Mouse (Mus musculus) neural tube, embryonic 13.5 days (tissue): ENCODE data around the gene Manbal. TPM values are rescaled to one million over a fixed set of nuclear protein-coding genes. Genes with fewer than 3 reads are reported as not detected.

Experiments
- ATAC-seq: fragments of 200-750 bp; cut with Nextera tagmentation; 2 replicates; pipeline ENCODE4 v1.8.0; 2017; ENCODE audit warnings: low read depth, mild to moderate bottlenecking, moderate TSS enrichment, moderate library complexity
- H3K27ac ChIP-seq: fragments of 300-500 bp; sonication (generic); replicated peaks from 2 replicates; pipeline ENCODE4 v1.5.1; 2015; ENCODE audit warnings: moderate library complexity, mild to moderate bottlenecking, inconsistent platforms
- H3K27me3 ChIP-seq: fragments of 300-500 bp; sonication (generic); 2 replicates; pipeline ENCODE4 v1.6.1; 2015; ENCODE audit warnings: mild to moderate bottlenecking, inconsistent platforms
- H3K36me3 ChIP-seq: fragments of 300-500 bp; sonication (generic); 2 replicates; pipeline ENCODE4 v1.6.1; 2015; ENCODE audit warnings: mild to moderate bottlenecking, inconsistent platforms
- H3K4me1 ChIP-seq: fragments of 300-500 bp; sonication (generic); replicated peaks from 2 replicates; pipeline ENCODE4 v1.6.1; 2015; ENCODE audit warnings: inconsistent platforms
- H3K4me2 ChIP-seq: fragments of 300-500 bp; sonication (generic); 2 replicates; pipeline ENCODE4 v1.6.1; 2015; ENCODE audit warnings: inconsistent platforms, mild to moderate bottlenecking, moderate library complexity
- H3K4me3 ChIP-seq: fragments of 300-500 bp; sonication (generic); 2 replicates; pipeline ENCODE4 v1.5.1; 2015; ENCODE audit warnings: mild to moderate bottlenecking, inconsistent platforms
- H3K9ac ChIP-seq: fragments of 300-500 bp; sonication (generic); 2 replicates; pipeline ENCODE4 v1.6.1; 2015; ENCODE audit warnings: moderate library complexity, mild to moderate bottlenecking, inconsistent platforms
- H3K9me3 ChIP-seq: fragments of 300-500 bp; sonication (generic); 2 replicates; pipeline ENCODE4 v1.6.1; 2016; ENCODE audit warnings: inconsistent platforms
- WGBS: fragments of 180-500 bp; shearing (Covaris S2); methylation state at CpG from one replicate; pipeline ENCODE4 v1.1.7; 2015; 5-methylcytosine and 5-hydroxymethylcytosine counted together
- polyA plus RNA-seq: library from polyadenylated mRNA; unstranded; fragments of >200 nt; fragmentation: Nextera tagmentation; extraction: Ambion mirVana; gene quantifications from 2 replicates; pipeline ENCODE4 v1.2.1, GENCODE M21; 2015

Manbal gene
- polyA plus RNA-seq, 1 experiment from 2014 or later = 89.9 TPM

- no peak for ATAC-seq
These were observed 28.6 kb downstream of the Manbal start for GRCm38 (mm10) chr2:157395960-157396359.

GRCm38 (mm10) chr2:157397376-157397775 lies 30.0 kb downstream of the Manbal start:
- H3K9ac ChIP-seq = no peak overlapping the region
- WGBS = 88% methylated on average over 4 of the region's 4 CpGs
- no peak for ATAC-seq

More at GRCm38 (mm10) chr2:157395960-157396359, 28.6 kb downstream of the Manbal start:
- peaks cover 17% of the 10 kb centered on the region for H3K4me1 ChIP-seq
- no peak overlapping the region for H3K4me2 ChIP-seq
- H3K9ac ChIP-seq = no peak overlapping the region
- WGBS = 60% methylated on average over 13 of the region's 13 CpGs
- H3K27ac ChIP-seq = peak overlapping the region; percentile 54
- H3K9me3 ChIP-seq = no peaks in the 10 kb centered on the region
- H3K27me3 ChIP-seq = no peaks in the 10 kb centered on the region
- no peak overlapping the region for H3K4me3 ChIP-seq
- peaks cover 53% of the 10 kb centered on the region for H3K36me3 ChIP-seq

DNA sequence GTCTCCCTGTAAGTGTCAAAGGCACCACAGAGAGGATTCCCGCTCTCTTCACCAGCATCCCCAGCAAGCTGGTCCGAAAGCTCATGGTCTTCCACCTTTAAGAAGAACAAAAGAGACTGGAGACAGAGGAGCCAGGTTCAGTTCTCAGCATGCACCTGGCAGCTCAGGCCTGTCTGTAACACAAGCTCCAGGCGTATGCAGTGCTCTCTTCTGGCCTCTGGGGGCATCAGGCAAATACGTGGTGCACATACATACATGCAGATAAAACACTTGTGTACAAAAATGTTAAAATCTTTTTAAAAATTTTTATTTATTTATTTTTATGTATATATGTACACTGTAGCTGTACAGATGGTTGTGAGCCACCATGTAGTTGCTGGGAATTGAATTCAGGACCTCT lies 31.1 kb downstream of the Manbal start:
- Histone ChIP-seq H3K4me3 (no peak overlapping the region), H3K9ac (no peak overlapping the region), H3K4me1 (peaks cover 17% of the 10 kb centered on the region), H3K36me3 (peaks cover 41% of the 10 kb centered on the region), H3K4me2 (no peak overlapping the region), H3K27me3 (no peaks in the 10 kb centered on the region), H3K9me3 (no peaks in the 10 kb centered on the region), H3K27ac (no peak overlapping the region)
- WGBS = 98% methylated on average over 4 of the region's 4 CpGs
- no peak for ATAC-seq

More at GRCm38 (mm10) chr2:157397376-157397775, 30.0 kb downstream of the Manbal start:
- H3K27me3 ChIP-seq = no peaks in the 10 kb centered on the region
- H3K9me3 ChIP-seq = no peaks in the 10 kb centered on the region
- H3K4me2 ChIP-seq = no peak overlapping the region
- no peak overlapping the region for H3K4me3 ChIP-seq
- peaks cover 17% of the 10 kb centered on the region for H3K4me1 ChIP-seq
- no peak overlapping the region for H3K27ac ChIP-seq
- H3K36me3 ChIP-seq = peaks cover 44% of the 10 kb centered on the region

DNA sequence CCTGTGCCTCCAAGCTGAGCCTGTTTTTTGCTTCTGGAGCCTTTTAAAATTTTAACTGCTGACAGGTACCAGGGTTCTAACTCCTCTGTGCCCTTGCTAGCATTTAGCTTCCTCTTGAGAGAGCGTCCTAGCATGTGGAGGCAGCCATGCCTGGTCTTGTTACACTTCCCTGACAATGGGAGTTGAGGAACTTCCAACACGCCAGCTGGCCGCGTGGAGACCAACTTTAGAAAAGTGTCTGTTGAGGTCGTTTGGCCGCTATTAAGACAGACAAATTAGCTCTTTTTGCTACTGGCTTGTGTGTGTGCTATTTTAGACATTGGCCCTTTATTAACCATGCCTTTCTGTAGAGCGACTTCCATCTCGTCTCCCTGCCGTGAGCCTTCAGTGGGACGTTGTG lies 32.4 kb downstream of the Manbal start:
- 83% methylated on average over 10 of the region's 10 CpGs for WGBS
- H3K4me2 ChIP-seq = no peak overlapping the region
- no peak overlapping the region for H3K4me3 ChIP-seq
- H3K27me3 ChIP-seq = no peaks in the 10 kb centered on the region
- ATAC-seq = no peak
- peaks cover 38% of the 10 kb centered on the region for H3K36me3 ChIP-seq
- no peak overlapping the region for H3K9ac ChIP-seq
- no peak overlapping the region for H3K27ac ChIP-seq
- H3K9me3 ChIP-seq = no peaks in the 10 kb centered on the region
- peaks cover 16% of the 10 kb centered on the region for H3K4me1 ChIP-seq

DNA sequence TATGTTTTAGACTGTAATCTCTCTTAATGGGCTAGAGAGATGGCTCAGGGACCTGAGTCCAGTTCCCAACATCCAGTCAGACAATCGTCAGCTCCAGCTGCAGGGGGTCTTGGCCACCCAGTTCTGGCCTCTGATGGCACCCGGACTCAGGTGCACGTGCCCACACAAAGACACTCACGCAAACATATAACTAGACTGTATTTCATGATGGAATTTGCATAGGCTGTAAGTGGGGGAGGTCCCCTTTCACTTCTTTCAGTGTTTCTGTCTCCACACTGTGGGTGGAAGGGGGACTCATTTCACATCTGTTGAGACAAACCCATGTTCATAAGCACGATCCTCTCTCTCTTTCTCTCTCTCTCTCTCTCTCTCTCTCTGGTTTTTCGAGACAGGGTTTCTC lies 33.1 kb downstream of the Manbal start:
- H3K9me3 ChIP-seq = no peaks in the 10 kb centered on the region
- H3K27ac ChIP-seq = no peak overlapping the region
- H3K9ac ChIP-seq = no peak overlapping the region
- H3K4me3 ChIP-seq = no peak overlapping the region
- H3K36me3 ChIP-seq = peaks cover 37% of the 10 kb centered on the region
- no peak for ATAC-seq
- 94% methylated on average over 6 of the region's 6 CpGs for WGBS
- no peak overlapping the region for H3K4me2 ChIP-seq
- H3K4me1 ChIP-seq = peaks cover 9% of the 10 kb centered on the region; the same call in 1 of the 2 replicates
- no peaks in the 10 kb centered on the region for H3K27me3 ChIP-seq

DNA sequence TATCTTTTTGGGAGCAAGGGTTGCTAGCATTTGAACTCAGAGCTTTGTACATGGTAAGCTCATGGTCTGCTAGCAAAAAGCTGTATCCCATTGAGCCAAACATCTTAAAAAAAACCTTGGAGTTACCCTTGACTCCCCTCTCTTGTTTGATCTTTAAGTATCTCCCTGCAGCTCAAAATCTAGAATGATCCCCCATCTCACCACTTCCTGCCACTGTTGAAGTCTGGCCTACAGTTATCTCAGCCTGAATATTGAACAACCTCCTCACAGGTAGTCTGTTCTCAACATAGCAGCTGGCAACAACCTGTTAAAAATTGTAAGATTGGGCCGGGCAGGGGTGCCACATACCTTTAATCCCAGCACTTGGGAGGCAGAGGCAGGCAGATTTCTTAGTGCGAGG lies 33.9 kb downstream of the Manbal start:
- Histone ChIP-seq H3K9ac (no peak overlapping the region), H3K4me1 (0 out of 2 replicates have a peak, but pooled peaks cover 1% of the 10 kb centered on the region), H3K4me3 (no peak overlapping the region), H3K27ac (no peak overlapping the region), H3K27me3 (no peaks in the 10 kb centered on the region), H3K4me2 (no peak overlapping the region), H3K9me3 (no peaks in the 10 kb centered on the region), H3K36me3 (peaks cover 29% of the 10 kb centered on the region)
- ATAC-seq = no peak
- 91% methylated on average over 2 of the region's 2 CpGs for WGBS

GRCm38 (mm10) chr2:157407596-157407995 lies 40.2 kb downstream of the Manbal start:
- WGBS = 84% methylated on average over 7 of the region's 7 CpGs
- Histone ChIP-seq H3K36me3 (no peaks in the 10 kb centered on the region), H3K27me3 (no peaks in the 10 kb centered on the region), H3K9me3 (no peaks in the 10 kb centered on the region), H3K27ac (no peak overlapping the region), H3K4me3 (no peak overlapping the region), H3K9ac (no peak overlapping the region), H3K4me1 (peaks cover 14% of the 10 kb centered on the region), H3K4me2 (no peak overlapping the region)
- no peak for ATAC-seq

- Histone ChIP-seq H3K36me3 (no peaks in the 10 kb centered on the region), H3K4me2 (no peak overlapping the region), H3K4me1 (peaks cover 14% of the 10 kb centered on the region), H3K4me3 (no peak overlapping the region), H3K27me3 (no peaks in the 10 kb centered on the region), H3K9ac (peak overlapping the region; percentile 38; the same call in 1 of the 2 replicates), H3K27ac (peak overlapping the region; percentile 52), H3K9me3 (no peaks in the 10 kb centered on the region)
- whole genome bisulfite sequencing = 52% methylated on average over 12 of the region's 12 CpGs
- peak; percentile 72 for ATAC-seq
These were observed 42.6 kb downstream of the Manbal start for GRCm38 (mm10) chr2:157409793-157410533.

GRCm38 (mm10) chr2:157411151-157411693 lies 43.8 kb downstream of the Manbal start:
- no peaks in the 10 kb centered on the region for H3K9me3 ChIP-seq
- WGBS = 85% methylated on average over 6 of the region's 6 CpGs
- no peak overlapping the region for H3K9ac ChIP-seq
- no peak for ATAC-seq
- H3K27me3 ChIP-seq = no peaks in the 10 kb centered on the region
- H3K4me3 ChIP-seq = no peak overlapping the region
- no peak overlapping the region for H3K4me2 ChIP-seq
- H3K27ac ChIP-seq = no peak overlapping the region
- no peaks in the 10 kb centered on the region for H3K36me3 ChIP-seq
- H3K4me1 ChIP-seq = peaks cover 14% of the 10 kb centered on the region

GRCm38 (mm10) chr2:157412497-157412896 lies 45.1 kb downstream of the Manbal start:
- Histone ChIP-seq H3K9ac (no peak overlapping the region), H3K4me3 (no peak overlapping the region), H3K27ac (no peak overlapping the region), H3K27me3 (no peaks in the 10 kb centered on the region), H3K4me2 (no peak overlapping the region), H3K4me1 (peaks cover 14% of the 10 kb centered on the region), H3K36me3 (no peaks in the 10 kb centered on the region), H3K9me3 (no peaks in the 10 kb centered on the region)
- ATAC-seq = no peak
- 61% methylated on average over 7 of the region's 7 CpGs for WGBS

DNA sequence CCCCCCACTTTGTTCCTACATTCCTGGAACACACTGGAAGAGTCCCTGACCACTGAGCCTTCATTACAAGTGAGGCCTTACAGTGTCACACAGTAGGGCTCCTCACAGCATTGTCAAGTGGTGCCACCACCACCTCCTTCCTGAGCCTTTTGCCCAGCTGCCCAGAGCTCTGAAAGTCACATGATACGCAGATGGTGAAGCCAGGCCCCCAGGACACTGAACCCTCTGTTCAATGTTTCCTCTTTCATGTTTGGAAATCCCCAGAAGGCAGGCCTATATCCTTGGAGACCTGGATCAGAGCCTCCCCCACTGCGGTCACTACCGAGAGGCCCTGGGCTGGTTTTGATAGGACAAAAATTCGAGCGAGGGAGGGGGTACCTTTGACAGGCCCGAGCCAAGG lies 49.8 kb downstream of the Manbal start:
- Histone ChIP-seq H3K9me3 (no peaks in the 10 kb centered on the region), H3K27ac (no peak overlapping the region), H3K27me3 (no peaks in the 10 kb centered on the region), H3K36me3 (no peaks in the 10 kb centered on the region), H3K9ac (no peak overlapping the region), H3K4me3 (no peak overlapping the region), H3K4me2 (no peak overlapping the region), H3K4me1 (peaks cover 19% of the 10 kb centered on the region)
- WGBS = 56% methylated on average over 6 of the region's 6 CpGs
- ATAC-seq = no peak

DNA sequence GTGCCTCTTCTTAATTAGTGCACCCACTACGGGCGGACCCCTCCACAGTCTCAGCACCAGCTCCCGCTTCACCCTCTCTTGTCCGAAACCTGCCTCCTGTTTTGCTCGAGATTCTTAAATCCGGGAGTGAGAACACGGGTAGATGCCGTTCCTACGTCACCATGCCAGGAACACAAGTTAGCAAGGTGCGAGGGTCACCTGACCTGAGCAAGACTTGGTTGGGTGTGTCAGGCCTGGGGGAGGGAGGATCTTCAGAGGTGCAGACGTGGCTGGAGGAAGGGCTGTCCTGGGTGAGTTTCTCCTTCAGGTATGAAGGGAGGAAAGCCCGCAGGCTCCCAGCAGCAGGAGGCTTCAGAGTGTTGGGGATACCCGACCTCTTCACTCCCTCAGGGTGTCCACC lies 50.8 kb downstream of the Manbal start, which contains the start of gene Src:
Gene Src, plus strand, starts transcription at position 239 of the 400 bp plus-strand sequence.
- Histone ChIP-seq H3K36me3 (no peaks in the 10 kb centered on the region), H3K9ac (no peak within 1 kb of the TSS; the same call in 1 of the 2 replicates), H3K9me3 (no peaks in the 10 kb centered on the region), H3K27me3 (no peaks in the 10 kb centered on the region), H3K4me3 (no peak within 1 kb of the TSS), H3K4me1 (peaks cover 29% of the 10 kb centered on the region), H3K4me2 (peak within 1 kb of the TSS; percentile 21; the same call in 1 of the 2 replicates), H3K27ac (peak within 1 kb of the TSS; percentile 43)
- no peak for ATAC-seq
- WGBS = 22% methylated on average over 13 of the region's 13 CpGs
